Mouse (Mus musculus) layer of hippocampus, postnatal 14 days (tissue): ENCODE measurements at regions not wholly inside any gene's neighbourhood (a gene's known extent, or its start where the extent isn't known, plus 50 kb on each side); places are given as distances from the start of the nearest gene placed in this dataset.

ENCODE experiments used
- DNase-seq, 2 experiments: peaks; one replicate each; pipeline ENCODE4 v3.0.0; 2021 to 2022; ENCODE audit warnings: low spot score in 2 of 2, mixed read lengths in 1 of 2

DNA sequence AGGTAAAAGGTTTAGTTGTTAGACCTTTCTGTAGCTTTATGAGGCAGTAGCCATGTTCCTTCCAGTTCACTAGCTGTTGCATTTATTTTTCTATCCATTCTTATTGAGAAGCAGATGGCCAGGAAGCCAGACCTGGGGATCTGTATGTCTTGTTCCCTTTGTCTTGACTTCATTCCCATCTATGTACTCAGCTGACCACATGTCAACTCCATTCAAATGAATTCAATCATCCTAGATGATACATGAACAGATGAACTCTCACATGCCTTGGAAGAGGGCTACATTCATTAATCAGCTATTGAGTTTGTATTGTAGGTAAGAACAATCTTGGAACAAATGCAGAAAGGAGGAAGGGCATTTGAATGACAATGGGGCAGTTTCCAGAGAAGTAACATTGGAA is 2722.7 kb upstream of the Lrrc6 start:
- DNase-seq: no peak

DNA sequence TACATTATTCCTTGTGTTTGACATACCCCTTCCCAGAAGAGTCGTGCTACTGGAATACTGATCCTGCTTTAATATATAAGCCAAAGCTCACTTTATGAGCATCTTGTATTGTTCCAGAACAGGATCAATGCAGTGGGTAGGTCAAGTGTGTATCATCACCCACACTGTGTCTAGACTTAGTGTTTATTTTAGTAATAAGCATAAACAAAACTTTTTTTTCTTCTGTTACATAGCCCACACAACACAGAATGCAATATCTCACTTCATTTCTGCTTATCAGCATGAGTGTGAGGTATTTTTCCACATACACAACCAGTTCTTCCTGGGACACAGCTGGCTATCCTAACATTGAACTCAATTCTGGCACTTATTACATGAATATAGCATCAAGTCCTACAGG is 2721.7 kb upstream of the Lrrc6 start:
- DNase-seq: no peak
